Mouse (Mus musculus): ENCODE measurements around the gene Lig3. TPM values are rescaled to one million over a fixed set of nuclear protein-coding genes. Genes with fewer than 3 reads are reported as not detected.
"Not testable (repeated sequence)": the region's sequence is repeated elsewhere in the genome, so short reads cannot be mapped to it uniquely, and the experiment has no call there.

Gene Lig3
- total RNA-seq, 2 experiments from 2014 or later, result 27.1 to 27.8 TPM

GRCm38 (mm10) chr11:82826818-82827217 lies 45.9 kb downstream of the Lig3 start:
- DNase-seq (ENCODE audit: low spot score in 2 of 2), result no peak

- peak in 1 of 2 experiments; percentile 31 for DNase-seq (ENCODE audit: low spot score in 2 of 2)
These were observed 50.3 kb downstream of the Lig3 start for GRCm38 (mm10) chr11:82831008-82831893.

- not testable (repeated sequence) for DNase-seq (ENCODE audit: low spot score in 2 of 2)
These were observed 51.5 kb downstream of the Lig3 start for GRCm38 (mm10) chr11:82832402-82832801.

DNA sequence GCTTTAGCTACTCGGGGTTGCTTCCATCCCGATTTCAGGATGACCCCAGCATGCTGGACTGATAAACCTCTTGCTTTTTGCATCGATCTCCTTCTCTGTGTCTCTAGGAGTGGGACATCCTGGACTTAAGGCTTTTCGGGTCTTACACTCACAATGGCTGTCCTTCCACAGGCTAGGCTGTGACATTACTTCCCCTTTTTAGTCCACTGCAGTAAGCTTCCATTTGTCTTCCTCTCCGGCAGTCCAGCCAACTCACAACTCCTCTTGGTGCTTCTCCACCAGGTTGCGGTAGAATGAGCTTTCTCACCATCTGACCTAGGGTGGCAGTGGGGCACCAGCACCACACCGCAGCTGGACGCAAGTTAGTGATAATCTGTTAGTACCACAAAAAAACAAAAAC lies 53.0 kb downstream of the Lig3 start:
- no peak for DNase-seq (ENCODE audit: low spot score in 2 of 2)

- DNase-seq (ENCODE audit: low spot score in 2 of 2), result not testable (repeated sequence)
These were observed 53.5 kb downstream of the Lig3 start for GRCm38 (mm10) chr11:82834359-82834758.

GRCm38 (mm10) chr11:82835616-82836432 lies 54.9 kb downstream of the Lig3 start:
- DNase-seq (ENCODE audit: low spot score in 2 of 2), result no peak

- DNase-seq (ENCODE audit: low spot score in 2 of 2), result no peak
These were observed 56.3 kb downstream of the Lig3 start for GRCm38 (mm10) chr11:82837192-82837591.

DNA sequence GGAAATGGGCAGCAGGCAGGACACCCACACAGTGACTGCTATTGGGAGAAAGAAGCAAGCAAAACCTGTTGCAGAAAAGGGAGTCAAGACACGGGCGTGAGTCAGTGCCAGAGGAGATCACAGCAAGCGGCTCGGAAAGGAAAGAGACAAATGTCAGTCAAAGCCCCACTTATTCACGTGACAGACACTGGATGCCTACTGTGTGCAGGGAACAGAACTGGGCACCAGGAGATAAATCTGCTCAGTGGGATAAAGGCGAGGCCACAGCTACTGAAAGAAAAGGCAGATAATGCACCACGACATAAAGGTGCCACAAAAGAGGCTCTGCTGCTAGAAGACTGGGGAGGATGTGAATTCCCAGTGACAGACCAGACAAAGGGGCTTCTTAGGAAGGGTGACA lies 56.9 kb downstream of the Lig3 start:
- DNase-seq (ENCODE audit: low spot score in 2 of 2), result no peak

DNA sequence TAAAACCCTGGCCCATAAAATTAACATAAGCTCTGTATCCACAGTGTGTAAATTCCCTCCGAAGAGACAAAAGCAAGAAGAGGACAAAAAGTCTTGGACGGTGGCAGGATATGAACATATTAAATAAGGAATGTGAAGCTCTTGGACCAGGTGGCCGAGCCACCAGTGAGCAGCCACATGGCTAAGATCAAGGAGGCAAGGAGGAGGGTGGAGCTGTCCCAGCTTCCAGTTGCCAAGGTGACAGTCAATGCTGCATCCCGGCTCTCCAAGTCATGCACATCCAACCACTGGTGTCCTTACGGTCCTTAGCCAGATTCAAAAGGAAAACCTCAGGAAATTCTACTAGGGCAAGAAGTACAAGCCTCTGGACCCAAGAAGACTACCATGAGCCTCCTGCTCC lies 57.6 kb downstream of the Lig3 start:
- no peak for DNase-seq (ENCODE audit: low spot score in 2 of 2)

- DNase-seq (ENCODE audit: low spot score in 2 of 2), result no peak
These were observed 64.0 kb downstream of the Lig3 start for GRCm38 (mm10) chr11:82844771-82845414.

DNA sequence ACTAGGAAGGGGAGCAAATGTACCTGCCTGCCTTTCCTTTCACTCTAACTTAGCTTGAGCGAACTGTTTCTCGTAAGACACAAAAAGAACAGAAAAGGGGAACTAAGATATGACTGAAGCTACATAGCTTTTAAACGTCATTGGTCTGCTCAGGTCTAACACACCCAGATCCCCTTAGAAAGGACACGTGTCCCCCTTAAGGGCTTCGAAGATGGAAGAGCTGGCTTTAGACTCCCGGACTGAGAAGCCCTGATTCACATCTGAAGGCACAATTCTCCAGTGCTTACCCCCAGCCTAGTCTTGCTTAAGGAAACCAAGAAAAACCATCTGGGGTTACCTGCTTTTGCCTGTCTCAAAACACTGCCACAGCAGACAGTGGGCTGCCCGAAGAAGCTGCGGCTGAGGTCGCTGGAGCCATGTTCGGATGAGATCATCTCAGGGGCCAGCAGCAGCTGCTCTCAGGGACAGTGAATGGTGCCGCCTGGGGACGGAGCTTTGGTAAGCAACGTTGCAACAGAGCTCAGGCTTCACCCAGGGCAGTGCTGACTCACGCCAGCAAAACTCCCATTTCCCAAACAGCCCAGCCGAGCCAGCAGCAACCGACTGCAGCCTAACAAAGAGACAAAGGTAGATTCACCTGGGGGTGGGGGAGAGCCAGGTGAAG lies 64.6 kb downstream of the Lig3 start:
- peak in 1 of 2 experiments; percentile 20 for DNase-seq (ENCODE audit: low spot score in 2 of 2)

- no peak for DNase-seq (ENCODE audit: low spot score in 2 of 2)
These were observed 65.2 kb downstream of the Lig3 start for GRCm38 (mm10) chr11:82846079-82846436.

DNA sequence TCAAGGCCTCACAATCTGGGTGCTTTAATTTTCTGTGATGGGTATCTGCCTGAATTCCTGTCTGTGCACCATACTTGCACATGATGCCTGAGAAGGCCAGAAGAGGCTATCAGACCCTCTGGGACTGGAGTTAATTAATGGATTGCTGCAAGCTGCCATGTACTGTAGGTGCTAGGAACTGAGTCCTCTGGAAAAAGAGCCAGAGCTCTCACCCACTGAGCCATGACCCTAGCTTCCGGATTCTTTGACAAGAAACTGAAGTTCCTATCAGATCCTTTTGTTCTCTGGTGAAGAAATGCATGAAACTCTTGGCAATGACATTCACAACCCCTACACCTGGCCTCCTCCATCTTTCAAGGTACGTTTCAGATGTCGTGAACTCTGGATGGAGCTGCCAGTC lies 66.0 kb downstream of the Lig3 start:
- no peak for DNase-seq (ENCODE audit: low spot score in 2 of 2)

GRCm38 (mm10) chr11:82847571-82848000 lies 66.7 kb downstream of the Lig3 start:
- DNase-seq (ENCODE audit: low spot score in 2 of 2), result no peak

- no peak for DNase-seq (ENCODE audit: low spot score in 2 of 2)
These were observed 69.4 kb downstream of the Lig3 start for GRCm38 (mm10) chr11:82850259-82850658.

- DNase-seq (ENCODE audit: low spot score in 2 of 2), result no peak
These were observed 71.2 kb downstream of the Lig3 start for GRCm38 (mm10) chr11:82852115-82852514.

DNA sequence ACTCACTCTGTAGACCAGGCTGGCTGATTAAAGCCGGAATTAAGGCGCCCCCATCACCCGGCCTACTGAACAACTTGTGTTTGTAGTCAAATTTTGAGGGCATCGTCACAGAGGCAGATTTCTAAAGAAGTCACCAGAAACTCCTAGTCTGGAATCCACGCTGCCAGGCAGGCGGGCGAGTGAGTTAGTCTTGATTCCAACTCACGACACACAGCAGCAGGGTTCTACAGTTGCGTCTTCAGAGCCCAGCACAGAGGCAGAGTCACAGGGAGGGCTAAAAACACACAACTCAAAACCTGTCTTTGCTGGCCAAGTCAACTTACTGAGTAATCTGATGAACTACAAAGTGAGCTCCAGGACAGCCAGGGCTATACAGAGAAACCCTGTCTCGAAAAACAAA lies 71.6 kb downstream of the Lig3 start:
- DNase-seq (ENCODE audit: low spot score in 2 of 2), result no peak

GRCm38 (mm10) chr11:82852958-82853357 lies 72.0 kb downstream of the Lig3 start:
- no peak for DNase-seq (ENCODE audit: low spot score in 2 of 2)
